Mouse (Mus musculus) forebrain, postnatal 0 days (tissue): Measurements from ENCODE around the gene Sh3bp5l. TPM values are rescaled to one million over a fixed set of nuclear protein-coding genes. Genes with fewer than 3 reads are reported as not detected.
"Not testable (repeated sequence)": the region's sequence is repeated elsewhere in the genome, so short reads cannot be mapped to it uniquely, and the experiment has no call there.

ENCODE experiments used
- ATAC-seq: fragments of 200-750 bp; cut with Nextera tagmentation; 2 replicates; pipeline ENCODE4 v1.8.0; 2017; ENCODE audit warnings: mild to moderate bottlenecking, moderate library complexity
- DNase-seq: peaks from one replicate; pipeline ENCODE4 v3.0.0-alpha.2; 2015
- H3K27ac ChIP-seq: fragments of 300-500 bp; sonication (generic); 2 replicates; pipeline ENCODE4 v1.5.1; 2014; ENCODE audit warnings: low read depth, mild to moderate bottlenecking, antibody characterized with exemption, low read length, moderate library complexity, mixed read lengths
- H3K27me3 ChIP-seq: fragments of 300-500 bp; sonication (generic); 2 replicates; pipeline ENCODE4 v1.6.1; 2014; ENCODE audit warnings: mild to moderate bottlenecking, low read length, mixed read lengths; ENCODE audit not compliant: insufficient read depth
- H3K36me3 ChIP-seq: fragments of 300-500 bp; sonication (generic); 2 replicates; pipeline ENCODE4 v1.6.1; 2014; ENCODE audit warnings: mild to moderate bottlenecking, moderate library complexity; ENCODE audit not compliant: insufficient read depth
- H3K4me1 ChIP-seq: fragments of 300-500 bp; sonication (generic); 2 replicates; pipeline ENCODE4 v1.6.1; 2014; ENCODE audit warnings: antibody characterized with exemption; ENCODE audit not compliant: insufficient read depth
- H3K4me2 ChIP-seq: fragments of 300-500 bp; sonication (generic); 2 replicates; pipeline ENCODE4 v1.6.1; 2014; ENCODE audit warnings: low read depth, mild to moderate bottlenecking, moderate library complexity
- H3K4me3 ChIP-seq: fragments of 300-500 bp; sonication (generic); 2 replicates; pipeline ENCODE4 v1.5.1; 2014; ENCODE audit warnings: low read depth, low read length, mixed read lengths
- H3K9ac ChIP-seq: fragments of 300-500 bp; sonication (generic); 2 replicates; pipeline ENCODE4 v1.6.1; 2014; ENCODE audit warnings: mild to moderate bottlenecking
- H3K9me3 ChIP-seq: fragments of 300-500 bp; sonication (generic); 2 replicates; pipeline ENCODE4 v1.6.1; 2016; ENCODE audit warnings: low read length
- CTCF ChIP-seq: sonication (generic); IDR thresholded peaks from 2 replicates; pipeline ENCODE4 v1.5.1; 2016; ENCODE audit warnings: antibody characterized with exemption, control low read depth, low read depth
- WGBS: fragments of 180-500 bp; shearing (Covaris S2); extraction: QIAGEN DNeasy Blood & Tissue Kit; methylation state at CpG from one replicate; pipeline ENCODE4 v1.1.7; 2014; 5-methylcytosine and 5-hydroxymethylcytosine counted together
- polyA plus RNA-seq: library from polyadenylated mRNA; unstranded; fragments of >200 nt; fragmentation: Nextera tagmentation; extraction: Ambion mirVana; gene quantifications from 2 replicates; pipeline ENCODE4 v1.2.1, GENCODE M21; 2015
- total RNA-seq: library from RNA; depleted of rRNA; stranded (reverse); fragments of >200 nt; gene quantifications from 2 replicates; pipeline ENCODE4 v1.2.3, GENCODE M21; 2014

Gene Sh3bp5l
- total and polyA plus RNA-seq, 2 experiments from 2014 or later: 44.3 to 44.9 TPM

DNA sequence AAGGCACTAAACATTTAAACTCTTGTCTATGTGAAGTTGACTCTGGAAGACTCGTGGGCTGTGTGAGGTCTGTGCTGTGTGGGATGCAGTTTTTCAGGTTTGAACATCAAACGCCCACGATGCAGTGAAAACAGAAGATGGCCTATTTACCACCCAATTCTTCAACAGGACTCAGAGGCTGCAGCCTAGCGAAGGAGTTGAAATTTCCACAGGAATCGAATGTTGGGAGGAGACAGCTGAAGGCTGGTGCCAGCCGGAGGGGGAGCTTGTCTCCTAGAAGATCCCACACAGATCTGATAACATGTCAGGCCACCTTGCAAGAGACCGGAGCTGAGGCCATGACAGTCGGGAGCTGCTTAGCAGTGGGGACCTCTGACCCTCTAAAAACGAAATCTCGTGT is 24.0 kb downstream of the Sh3bp5l start:
- H3K4me3 ChIP-seq: no peak overlapping the region
- DNase-seq: no peak
- 78% methylated on average over 10 of the region's 10 CpGs for WGBS
- H3K4me2 ChIP-seq: no peak overlapping the region
- ATAC-seq: no peak
- H3K36me3 ChIP-seq: no peaks in the 10 kb centered on the region
- H3K27me3 ChIP-seq: no peaks in the 10 kb centered on the region
- H3K27ac ChIP-seq: no peak overlapping the region
- H3K9ac ChIP-seq: no peak overlapping the region
- no peak for TF ChIP-seq CTCF
- no peaks in the 10 kb centered on the region for H3K9me3 ChIP-seq
- H3K4me1 ChIP-seq: no peaks in the 10 kb centered on the region

DNA sequence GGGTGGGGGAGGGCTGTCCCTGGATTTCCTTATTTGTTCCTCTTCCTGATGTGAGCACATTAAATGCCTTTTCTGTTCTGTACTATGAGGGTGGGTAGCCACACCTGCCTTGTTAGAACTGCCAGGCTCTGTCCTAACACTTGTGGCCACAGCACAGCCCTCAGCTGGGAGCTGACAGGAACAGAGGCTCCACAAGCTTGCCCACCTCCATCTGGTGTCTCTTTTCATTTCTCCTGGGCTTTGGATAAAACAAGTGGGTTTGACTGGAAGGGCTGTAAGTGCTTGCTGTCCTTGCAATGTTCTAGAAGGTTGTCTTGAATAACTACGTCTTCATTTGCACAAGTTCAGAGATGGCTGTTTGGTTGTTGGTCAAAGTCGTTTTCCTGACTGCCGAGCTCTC is 24.4 kb downstream of the Sh3bp5l start:
- Histone ChIP-seq H3K27me3 (no peaks in the 10 kb centered on the region), H3K4me3 (no peak overlapping the region), H3K4me2 (no peak overlapping the region), H3K9ac (no peak overlapping the region), H3K36me3 (no peaks in the 10 kb centered on the region), H3K4me1 (no peaks in the 10 kb centered on the region), H3K9me3 (no peaks in the 10 kb centered on the region), H3K27ac (no peak overlapping the region)
- no peak for ATAC-seq
- WGBS: 82% methylated on average over 3 of the region's 3 CpGs
- no peak for DNase-seq
- no peak for TF ChIP-seq CTCF

DNA sequence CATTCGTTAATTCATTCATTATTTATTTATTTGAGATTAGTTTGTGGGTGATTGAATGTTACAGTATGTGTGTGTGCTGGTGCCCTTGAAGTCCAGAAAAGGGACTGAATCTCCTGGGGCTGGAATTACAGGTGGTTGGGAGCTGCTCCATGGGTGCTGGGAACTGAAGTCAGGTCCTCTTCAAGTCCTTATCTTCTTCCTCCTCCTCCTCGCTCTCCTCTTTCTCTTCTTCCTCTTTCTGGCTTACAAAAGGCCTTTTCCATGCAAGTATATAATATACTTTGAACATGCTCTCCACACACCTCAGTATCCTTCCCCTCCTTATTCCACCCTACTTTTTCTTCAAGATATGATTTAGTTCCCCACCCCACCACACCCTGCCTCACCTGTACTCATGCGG is 26.5 kb downstream of the Sh3bp5l start:
- TF ChIP-seq CTCF: no peak
- WGBS: 90% methylated on average over 3 of the region's 3 CpGs

DNA sequence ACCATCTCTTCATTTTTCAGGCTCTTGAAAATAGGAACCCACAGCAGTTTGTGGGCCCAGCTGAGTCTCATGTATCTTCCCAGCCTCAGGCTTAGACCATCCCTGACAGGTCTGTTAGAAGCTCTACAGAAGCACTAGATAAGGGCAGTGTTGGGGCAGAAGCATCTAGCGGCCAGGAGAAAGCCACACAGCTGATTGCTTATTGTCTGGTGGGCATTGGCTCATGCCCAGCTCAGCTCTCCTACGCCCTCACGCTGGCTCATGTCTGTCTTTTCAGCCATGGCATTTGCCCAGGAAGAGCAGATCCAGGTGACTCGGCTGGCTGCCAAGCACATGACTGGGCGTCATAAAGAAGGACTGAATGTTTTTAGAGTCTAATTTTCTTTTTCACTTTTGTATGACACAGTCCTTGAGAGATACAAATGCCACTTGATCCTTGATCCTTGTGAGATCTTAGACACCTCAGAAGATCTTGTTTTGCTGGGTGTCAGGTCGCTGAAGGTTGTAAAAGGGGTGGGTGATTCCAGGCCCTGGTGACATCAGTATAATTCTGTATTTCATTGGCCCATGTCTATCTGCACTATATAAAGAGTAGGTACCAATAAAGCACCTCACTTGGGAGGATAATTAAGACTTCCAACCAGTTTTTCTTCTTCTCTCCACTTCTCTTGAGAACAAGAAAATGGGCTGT is 27.5 kb downstream of the Sh3bp5l start:
- Histone ChIP-seq H3K27ac (no peak overlapping the region), H3K27me3 (no peaks in the 10 kb centered on the region), H3K4me3 (no peak overlapping the region), H3K4me1 (no peaks in the 10 kb centered on the region), H3K4me2 (no peak overlapping the region), H3K9ac (no peak overlapping the region), H3K36me3 (no peaks in the 10 kb centered on the region), H3K9me3 (no peaks in the 10 kb centered on the region)
- DNase-seq (no peak), ATAC-seq (no peak)
- WGBS: 81% methylated on average over 6 of the region's 6 CpGs
- TF ChIP-seq CTCF: no peak

More for the DNA sequence above, 26.5 kb downstream of the Sh3bp5l start:
- no peak for DNase-seq
- no peak for ATAC-seq
- Histone ChIP-seq H3K4me3 (no peak overlapping the region), H3K27me3 (no peaks in the 10 kb centered on the region), H3K9ac (no peak overlapping the region), H3K4me2 (no peak overlapping the region), H3K4me1 (no peaks in the 10 kb centered on the region), H3K9me3 (no peaks in the 10 kb centered on the region), H3K27ac (no peak overlapping the region), H3K36me3 (no peaks in the 10 kb centered on the region)

DNA sequence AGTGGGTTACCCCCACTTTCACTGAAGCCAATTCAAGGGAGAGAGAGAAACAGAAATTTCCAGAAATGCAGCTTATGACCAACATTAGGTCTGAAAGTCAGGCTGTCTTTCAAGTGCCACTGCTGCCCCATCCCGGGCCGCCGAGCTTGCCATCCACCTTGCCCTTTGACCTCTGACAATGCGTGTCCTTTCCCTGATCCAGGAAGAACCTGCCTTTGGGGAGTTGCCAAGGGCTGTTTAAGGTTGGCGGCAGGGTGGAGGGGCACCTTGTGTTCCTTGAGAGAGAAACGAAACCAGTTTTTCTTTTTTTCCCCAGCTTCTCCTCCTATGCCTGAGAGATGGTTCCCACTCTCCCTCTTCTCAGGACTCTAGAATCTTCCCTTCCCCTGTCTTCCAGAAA is 32.0 kb downstream of the Sh3bp5l start:
- WGBS: no CpG with 5 or more reads among the region's 6 CpGs

DNA sequence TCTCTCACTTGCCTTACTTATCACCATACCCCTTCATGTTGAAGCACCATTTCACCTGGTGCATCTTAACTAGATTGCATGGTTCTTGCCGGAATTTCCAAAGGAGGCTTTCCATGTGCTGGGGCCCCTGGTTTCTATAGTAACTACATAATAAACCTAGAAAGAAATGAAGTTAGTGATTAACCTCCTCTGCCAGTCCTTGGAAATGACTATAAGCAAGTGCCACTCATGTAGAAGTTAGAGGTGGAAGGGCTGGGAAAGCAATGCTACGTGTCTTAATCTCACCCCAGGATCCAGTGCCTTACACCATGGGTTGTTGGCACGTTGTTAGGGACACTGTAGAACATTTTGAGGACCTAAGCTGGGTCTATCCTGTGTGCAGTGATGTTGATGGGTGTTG is 33.9 kb downstream of the Sh3bp5l start:
- H3K9me3 ChIP-seq: no peaks in the 10 kb centered on the region
- H3K4me2 ChIP-seq: no peak overlapping the region
- DNase-seq: no peak
- no peak for TF ChIP-seq CTCF
- no peaks in the 10 kb centered on the region for H3K36me3 ChIP-seq
- no peak overlapping the region for H3K9ac ChIP-seq
- H3K4me1 ChIP-seq: no peaks in the 10 kb centered on the region
- H3K27ac ChIP-seq: no peak overlapping the region
- 64% methylated on average over 3 of the region's 3 CpGs for WGBS
- no peak for ATAC-seq
- H3K27me3 ChIP-seq: no peaks in the 10 kb centered on the region
- no peak overlapping the region for H3K4me3 ChIP-seq

More for the DNA sequence above, 32.0 kb downstream of the Sh3bp5l start:
- H3K36me3 ChIP-seq, H3K9ac ChIP-seq, H3K27ac ChIP-seq, H3K9me3 ChIP-seq, H3K4me2 ChIP-seq, H3K4me3 ChIP-seq, DNase-seq, ATAC-seq, H3K4me1 ChIP-seq, H3K27me3 ChIP-seq: not testable (repeated sequence)

DNA sequence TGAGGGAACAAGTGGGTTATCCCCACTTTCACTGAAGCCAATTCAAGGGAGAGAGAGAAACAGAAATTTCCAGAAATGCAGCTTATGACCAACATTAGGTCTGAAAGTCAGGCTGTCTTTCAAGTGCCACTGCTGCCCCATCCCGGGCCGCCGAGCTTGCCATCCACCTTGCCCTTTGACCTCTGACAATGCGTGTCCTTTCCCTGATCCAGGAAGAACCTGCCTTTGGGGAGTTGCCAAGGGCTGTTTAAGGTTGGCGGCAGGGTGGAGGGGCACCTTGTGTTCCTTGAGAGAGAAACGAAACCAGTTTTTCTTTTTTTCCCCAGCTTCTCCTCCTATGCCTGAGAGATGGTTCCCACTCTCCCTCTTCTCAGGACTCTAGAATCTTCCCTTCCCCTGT is 35.7 kb downstream of the Sh3bp5l start:
- no CpG with 5 or more reads among the region's 6 CpGs for WGBS
- not testable (repeated sequence) for H3K4me1 ChIP-seq, H3K4me3 ChIP-seq, H3K4me2 ChIP-seq, DNase-seq, H3K27me3 ChIP-seq, H3K27ac ChIP-seq, ATAC-seq, H3K36me3 ChIP-seq, H3K9me3 ChIP-seq, H3K9ac ChIP-seq

DNA sequence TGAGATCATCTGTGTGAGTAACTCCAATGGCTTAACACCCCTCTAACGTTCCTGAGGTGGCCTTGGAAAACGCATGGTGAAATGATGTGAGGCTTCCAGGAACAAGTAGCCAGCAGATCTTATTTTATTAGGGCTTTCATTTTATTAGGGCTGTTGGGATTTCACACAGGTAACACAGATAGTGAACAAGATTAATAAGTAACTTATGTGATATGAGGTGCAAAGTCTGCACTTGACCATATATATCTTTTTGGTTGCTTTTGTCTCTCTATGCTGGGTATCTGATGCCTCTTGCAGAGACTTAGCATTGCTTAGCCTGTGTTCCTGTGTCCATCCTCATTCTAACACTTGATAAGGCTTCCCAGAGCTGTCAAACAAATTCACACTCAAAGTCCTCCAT is 46.7 kb downstream of the Sh3bp5l start:
- Histone ChIP-seq H3K36me3 (no peaks in the 10 kb centered on the region), H3K27me3 (no peaks in the 10 kb centered on the region), H3K9ac (no peak overlapping the region), H3K4me2 (no peak overlapping the region), H3K4me3 (no peak overlapping the region), H3K27ac (no peak overlapping the region), H3K9me3 (no peaks in the 10 kb centered on the region), H3K4me1 (no peaks in the 10 kb centered on the region)
- no peak for DNase-seq
- WGBS: 93% methylated on average over 2 of the region's 2 CpGs
- no peak for TF ChIP-seq CTCF
- ATAC-seq: no peak
